Mouse (Mus musculus): ENCODE results near the gene Sppl2c.

The Sppl2c gene

GRCm38 (mm10) chr11:104186135-104186836 lies at the start of gene Sppl2c:
Sppl2c (plus strand) TSS chr11:104186327.
- no peak for DNase-seq

GRCm38 (mm10) chr11:104138976-104139375 lies 47.2 kb upstream of the Sppl2c start:
- no peak for DNase-seq

- no peak for DNase-seq
These were observed 41.2 kb upstream of the Sppl2c start for GRCm38 (mm10) chr11:104144930-104145329.

- DNase-seq: no peak
These were observed 37.3 kb upstream of the Sppl2c start for GRCm38 (mm10) chr11:104148787-104149186.

- no peak for DNase-seq
These were observed 35.2 kb upstream of the Sppl2c start for GRCm38 (mm10) chr11:104150911-104151310.

GRCm38 (mm10) chr11:104154332-104154731 lies 31.8 kb upstream of the Sppl2c start:
- DNase-seq: no peak

- DNase-seq: no peak
These were observed 31.1 kb upstream of the Sppl2c start for GRCm38 (mm10) chr11:104154820-104155635.

GRCm38 (mm10) chr11:104155899-104156298 lies 30.2 kb upstream of the Sppl2c start:
- no peak for DNase-seq

- no peak for DNase-seq
These were observed 29.7 kb upstream of the Sppl2c start for GRCm38 (mm10) chr11:104156391-104156790.

GRCm38 (mm10) chr11:104157603-104158259 lies 28.4 kb upstream of the Sppl2c start:
- peak; percentile 4 for DNase-seq

GRCm38 (mm10) chr11:104158260-104158907 lies 27.7 kb upstream of the Sppl2c start:
- no peak for DNase-seq

- DNase-seq: no peak
These were observed 26.3 kb upstream of the Sppl2c start for GRCm38 (mm10) chr11:104159769-104160272.

GRCm38 (mm10) chr11:104161153-104161552 lies 25.0 kb upstream of the Sppl2c start:
- DNase-seq: no peak

GRCm38 (mm10) chr11:104164257-104164656 lies 21.9 kb upstream of the Sppl2c start:
- no peak for DNase-seq

GRCm38 (mm10) chr11:104171281-104171781 lies 14.8 kb upstream of the Sppl2c start:
- DNase-seq: peak; percentile 55

GRCm38 (mm10) chr11:104178893-104179292 lies 7.2 kb upstream of the Sppl2c start:
- no peak for DNase-seq

- DNase-seq: no peak
These were observed 6.3 kb upstream of the Sppl2c start for GRCm38 (mm10) chr11:104179804-104180203.

- no peak for DNase-seq
These were observed 4.0 kb upstream of the Sppl2c start for GRCm38 (mm10) chr11:104182141-104182540.

- DNase-seq: no peak
These were observed 667 bp downstream of the Sppl2c start for GRCm38 (mm10) chr11:104186837-104187150.

- DNase-seq: no peak
These were observed 1.6 kb downstream of the Sppl2c start for GRCm38 (mm10) chr11:104187766-104188165.

GRCm38 (mm10) chr11:104190008-104190407 lies 3.9 kb downstream of the Sppl2c start:
- peak; percentile 6 for DNase-seq

GRCm38 (mm10) chr11:104195382-104195781 lies 9.3 kb downstream of the Sppl2c start:
- DNase-seq: no peak

- peak; percentile 90 for DNase-seq
These were observed 9.7 kb downstream of the Sppl2c start for GRCm38 (mm10) chr11:104195791-104196190.
